Mouse (Mus musculus) ES-Bruce4 (cell line): ENCODE measurements at regions not wholly inside any gene's neighbourhood (a gene's known extent, or its start where the extent isn't known, plus 50 kb on each side); places are given as distances from the start of the nearest gene placed in this dataset.

Experiments
- H3K27ac ChIP-seq: 2 replicates; pipeline ENCODE4 v1.5.1; 2012; ENCODE audit warnings: low read length, inconsistent platforms; ENCODE audit not compliant: insufficient read depth
- H3K27me3 ChIP-seq: 2 replicates; pipeline ENCODE4 v1.6.1; 2012; ENCODE audit warnings: mild to moderate bottlenecking, low read length, inconsistent platforms; ENCODE audit not compliant: control insufficient read depth, poor library complexity, insufficient read depth, severe bottlenecking
- H3K36me3 ChIP-seq: 2 replicates; pipeline ENCODE4 v1.6.1; 2012; ENCODE audit warnings: inconsistent platforms, mild to moderate bottlenecking, low read length, moderate library complexity; ENCODE audit not compliant: control insufficient read depth, poor library complexity, insufficient read depth, severe bottlenecking
- H3K4me1 ChIP-seq: one replicate; pipeline ENCODE4 v1.8.1; 2011; ENCODE audit warnings: low read length; ENCODE audit not compliant: control insufficient read depth, insufficient read depth
- H3K4me3 ChIP-seq: 2 replicates; pipeline ENCODE4 v1.5.1; 2011; ENCODE audit warnings: low read depth, mild to moderate bottlenecking, low read length
- H3K9ac ChIP-seq: 2 replicates; pipeline ENCODE4 v1.6.1; 2012; ENCODE audit warnings: low read depth, mild to moderate bottlenecking, inconsistent platforms; ENCODE audit not compliant: poor library complexity, severe bottlenecking
- H3K9me3 ChIP-seq: replicated peaks from 2 replicates; pipeline ENCODE4 v1.6.1; 2012; ENCODE audit warnings: mild to moderate bottlenecking, low read length, inconsistent platforms; ENCODE audit not compliant: control insufficient read depth, poor library complexity, insufficient read depth, severe bottlenecking
- CTCF ChIP-seq: IDR thresholded peaks from one replicate; pipeline ENCODE4 v1.8.1; 2011; ENCODE audit warnings: low read depth, low read length
- EP300 ChIP-seq: IDR thresholded peaks from 2 replicates; pipeline ENCODE4 v1.6.1; 2011; ENCODE audit warnings: low read depth, low read length; ENCODE audit not compliant: insufficient read depth
- POLR2A ChIP-seq: IDR thresholded peaks from one replicate; pipeline ENCODE4 v1.8.1; 2011; ENCODE audit warnings: low read length; ENCODE audit not compliant: insufficient read depth

GRCm38 (mm10) chr3:34787211-34787610 lies 137.0 kb downstream of the Sox2 start:
- H3K4me3 ChIP-seq: no peak overlapping the region
- H3K9me3 ChIP-seq: no peaks in the 10 kb centered on the region
- TF ChIP-seq POLR2A (no peak), EP300 (peak; percentile 76)
- H3K27me3 ChIP-seq: no peaks in the 10 kb centered on the region
- no peaks in the 10 kb centered on the region for H3K36me3 ChIP-seq
- no peak overlapping the region for H3K27ac ChIP-seq
- peaks cover 4% of the 10 kb centered on the region for H3K4me1 ChIP-seq
- H3K9ac ChIP-seq: no peak overlapping the region

DNA sequence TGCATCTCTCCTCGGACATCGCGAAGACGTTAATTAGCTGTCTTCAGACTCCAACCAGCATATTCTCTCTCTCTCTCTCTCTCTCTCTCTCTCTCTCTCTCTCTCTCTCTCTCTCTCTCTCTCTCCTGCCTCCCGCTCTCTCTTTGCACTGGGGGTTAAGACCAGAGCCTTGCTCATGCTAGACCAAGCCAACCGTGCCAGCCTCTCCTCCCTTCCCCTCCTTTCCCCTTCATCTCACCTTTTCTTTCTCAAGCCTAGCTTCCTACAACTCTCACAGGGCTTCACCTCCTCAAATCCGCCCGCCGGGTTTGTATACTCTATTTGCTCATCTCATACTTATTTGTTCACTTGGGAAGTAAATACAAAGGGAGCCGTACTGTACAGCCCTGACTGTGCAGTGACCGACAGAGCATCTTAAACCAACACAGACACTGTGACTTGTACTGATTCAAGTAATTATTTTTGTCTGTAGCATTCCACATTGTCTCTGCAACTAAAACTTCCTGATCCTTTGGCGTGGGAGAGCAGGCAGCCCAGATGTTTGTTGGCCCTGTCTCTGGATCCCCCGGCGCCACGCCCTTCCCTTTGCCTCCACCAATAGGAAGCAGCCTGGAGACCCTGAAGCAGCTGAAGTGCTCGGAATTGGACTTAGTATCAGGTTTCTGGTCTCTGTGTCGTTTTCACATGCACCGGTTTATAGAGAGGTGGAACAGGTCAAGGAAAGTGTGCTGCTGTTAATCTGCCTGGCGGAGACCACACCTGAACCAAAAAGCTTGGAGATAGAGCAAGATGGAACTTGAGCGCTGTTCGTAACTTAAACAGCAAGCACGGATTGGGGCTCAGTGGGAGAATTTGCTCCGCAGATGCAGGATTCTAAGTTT lies 145.1 kb downstream of the Sox2 start:
- Histone ChIP-seq H3K27ac (peak overlapping the region; percentile 28; the same call in 1 of the 2 replicates), H3K9me3 (no peaks in the 10 kb centered on the region), H3K4me3 (peak overlapping the region; percentile 63), H3K36me3 (no peaks in the 10 kb centered on the region), H3K4me1 (peaks cover 2% of the 10 kb centered on the region), H3K9ac (peak overlapping the region; percentile 42), H3K27me3 (no peaks in the 10 kb centered on the region)
- TF ChIP-seq POLR2A (no peak), EP300 (no peak), CTCF (no peak)

DNA sequence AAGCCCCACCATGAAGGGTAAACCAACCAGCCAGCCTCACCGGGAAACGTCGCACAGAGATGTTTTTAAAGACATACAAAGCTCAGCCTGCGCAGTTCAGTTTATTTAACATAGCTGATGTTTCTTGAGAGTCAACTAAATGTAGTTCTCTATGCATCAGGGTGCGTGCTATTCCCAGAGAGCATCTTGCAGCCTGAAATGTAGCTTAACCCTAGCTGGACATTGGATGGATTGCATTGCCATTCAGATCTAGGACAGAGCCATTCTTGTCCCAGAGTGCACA lies 145.7 kb downstream of the Sox2 start:
- Histone ChIP-seq H3K4me3 (peak overlapping the region; percentile 63), H3K27ac (no peak overlapping the region), H3K36me3 (no peaks in the 10 kb centered on the region), H3K9ac (0 out of 2 replicates have a peak overlapping the region, but pooled peaks have one; percentile 42), H3K4me1 (peaks cover 2% of the 10 kb centered on the region), H3K9me3 (no peaks in the 10 kb centered on the region), H3K27me3 (no peaks in the 10 kb centered on the region)
- no peak for TF ChIP-seq CTCF
- TF ChIP-seq POLR2A: no peak
- no peak for TF ChIP-seq EP300

DNA sequence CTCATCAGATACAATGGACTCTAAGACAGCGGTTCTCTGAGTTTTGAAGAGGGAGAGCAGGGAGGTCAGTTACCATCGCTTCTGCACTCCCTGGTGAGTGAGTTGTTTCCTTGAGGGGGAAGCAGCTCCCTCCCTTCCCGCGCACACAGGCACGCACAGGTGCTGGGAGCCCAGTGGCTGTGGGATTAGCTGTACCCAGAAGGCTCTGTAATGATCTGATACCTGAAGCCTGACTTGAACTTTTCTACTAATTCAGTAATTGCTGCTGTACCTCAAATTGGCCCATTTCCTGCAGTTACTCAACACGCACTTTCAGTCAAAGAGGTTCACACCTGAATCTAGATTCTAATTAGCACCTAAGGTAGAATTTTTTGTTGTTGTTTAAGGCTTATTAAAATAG lies 158.6 kb downstream of the Sox2 start:
- H3K27ac ChIP-seq: no peak overlapping the region
- no peak overlapping the region for H3K4me3 ChIP-seq
- no peaks in the 10 kb centered on the region for H3K36me3 ChIP-seq
- no peaks in the 10 kb centered on the region for H3K9me3 ChIP-seq
- no peaks in the 10 kb centered on the region for H3K4me1 ChIP-seq
- no peaks in the 10 kb centered on the region for H3K27me3 ChIP-seq
- no peak for TF ChIP-seq EP300
- no peak for TF ChIP-seq CTCF
- no peak for TF ChIP-seq POLR2A
- H3K9ac ChIP-seq: no peak overlapping the region

DNA sequence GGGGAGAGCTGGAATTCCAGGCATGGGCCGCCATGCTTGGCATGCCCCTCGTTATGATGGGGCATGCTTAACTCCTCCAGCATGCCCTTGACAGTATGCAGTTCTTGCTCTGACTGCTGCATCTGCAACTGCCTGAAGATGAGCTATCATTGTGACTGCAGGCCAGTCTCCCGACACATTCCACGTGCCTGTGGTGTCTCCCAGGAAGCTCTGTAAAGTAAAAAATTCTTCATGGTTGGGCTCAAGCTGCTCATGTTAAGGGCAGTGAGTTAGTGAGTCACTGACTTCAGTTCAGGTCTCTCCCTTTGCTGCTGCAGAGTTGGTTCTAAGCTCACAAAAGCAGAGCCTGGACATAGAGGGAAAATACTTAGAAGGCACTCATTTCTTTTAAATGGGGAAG lies 161.5 kb downstream of the Sox2 start:
- Histone ChIP-seq H3K4me1 (no peaks in the 10 kb centered on the region), H3K9me3 (no peaks in the 10 kb centered on the region), H3K9ac (no peak overlapping the region), H3K27ac (no peak overlapping the region), H3K27me3 (no peaks in the 10 kb centered on the region), H3K4me3 (no peak overlapping the region), H3K36me3 (no peaks in the 10 kb centered on the region)
- TF ChIP-seq CTCF (no peak), EP300 (no peak), POLR2A (no peak)

DNA sequence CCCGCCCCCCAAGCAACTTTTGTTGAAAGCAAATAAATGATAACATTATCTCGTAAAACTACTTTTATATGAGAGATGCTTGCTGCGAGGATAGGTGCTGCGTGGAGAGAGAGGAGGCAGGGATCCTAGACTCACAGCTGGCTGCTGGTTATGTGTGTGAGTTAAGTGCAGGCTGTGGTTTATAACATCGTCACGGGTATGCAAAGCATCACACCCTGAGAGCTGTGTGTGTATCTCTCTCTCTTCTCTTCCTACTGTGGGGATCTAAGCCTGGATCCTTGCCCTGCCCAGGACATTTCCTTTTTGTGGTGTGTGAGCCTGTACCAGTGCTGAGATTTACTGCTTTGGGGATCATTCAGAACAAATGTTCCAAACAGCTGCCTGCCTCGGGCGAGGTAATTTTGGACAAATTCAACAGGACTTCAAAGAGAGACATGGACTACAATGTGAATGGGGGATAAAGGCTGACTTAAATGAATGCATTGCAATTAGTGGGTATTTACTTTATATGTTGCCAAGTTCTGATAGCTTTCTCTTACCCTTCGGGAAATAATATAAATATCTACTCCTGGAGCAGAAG lies 162.9 kb downstream of the Sox2 start:
- H3K9me3 ChIP-seq: no peaks in the 10 kb centered on the region
- H3K27me3 ChIP-seq: no peaks in the 10 kb centered on the region
- H3K9ac ChIP-seq: no peak overlapping the region
- no peaks in the 10 kb centered on the region for H3K4me1 ChIP-seq
- H3K4me3 ChIP-seq: no peak overlapping the region
- TF ChIP-seq POLR2A (no peak), CTCF (no peak), EP300 (no peak)
- no peaks in the 10 kb centered on the region for H3K36me3 ChIP-seq
- H3K27ac ChIP-seq: no peak overlapping the region
